Mouse (Mus musculus): ENCODE data around the gene Tnfrsf9.

Tnfrsf9 gene

GRCm38 (mm10) chr4:150926924-150927705 lies 12.8 kb downstream of the Tnfrsf9 start:
- no peak for DNase-seq (ENCODE audit: low read depth, low spot score)

DNA sequence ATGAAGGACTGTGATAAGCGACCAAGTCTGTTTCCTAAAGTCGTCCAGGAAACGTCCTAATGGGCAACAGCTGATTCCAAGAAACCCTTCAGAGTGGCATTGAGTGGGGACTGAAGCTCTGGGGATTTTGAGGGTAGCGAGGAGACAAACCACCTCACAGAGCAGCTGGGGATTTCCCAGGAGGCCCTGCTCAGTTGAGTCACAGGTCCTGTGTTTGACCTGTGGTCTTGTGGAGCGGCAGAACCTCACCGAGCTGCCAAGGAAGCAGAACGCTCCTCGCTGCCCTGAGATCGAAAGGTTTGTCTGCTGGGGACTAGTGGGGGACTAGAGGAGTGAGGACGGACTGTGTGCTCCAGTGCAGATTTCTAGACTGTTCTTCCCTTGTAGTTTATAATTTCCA lies 13.4 kb downstream of the Tnfrsf9 start:
- no peak for DNase-seq (ENCODE audit: low read depth, low spot score)

DNA sequence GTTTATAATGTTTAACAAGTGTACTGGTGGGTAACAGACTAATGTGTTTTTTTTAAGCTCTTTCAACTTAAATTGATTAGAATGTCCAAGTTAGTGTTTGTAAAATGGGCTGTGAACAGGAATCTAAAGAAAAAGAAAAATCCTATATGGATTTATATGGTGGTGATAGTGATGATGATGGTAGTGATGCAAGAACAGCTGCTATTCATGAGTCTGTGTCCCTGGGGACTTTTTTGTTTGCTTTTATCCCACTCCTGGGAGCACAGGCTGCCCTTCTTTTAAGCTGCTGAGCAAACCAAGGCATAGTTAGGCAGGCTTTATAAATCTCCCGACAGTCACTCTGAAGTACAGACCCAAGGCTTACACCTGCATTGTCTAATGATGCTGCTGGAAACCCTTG lies 19.1 kb downstream of the Tnfrsf9 start:
- no peak for DNase-seq (ENCODE audit: low read depth, low spot score)

- no peak for DNase-seq (ENCODE audit: low read depth, low spot score)
Measured at GRCm38 (mm10) chr4:150937293-150938062, 23.1 kb downstream of the Tnfrsf9 start.

DNA sequence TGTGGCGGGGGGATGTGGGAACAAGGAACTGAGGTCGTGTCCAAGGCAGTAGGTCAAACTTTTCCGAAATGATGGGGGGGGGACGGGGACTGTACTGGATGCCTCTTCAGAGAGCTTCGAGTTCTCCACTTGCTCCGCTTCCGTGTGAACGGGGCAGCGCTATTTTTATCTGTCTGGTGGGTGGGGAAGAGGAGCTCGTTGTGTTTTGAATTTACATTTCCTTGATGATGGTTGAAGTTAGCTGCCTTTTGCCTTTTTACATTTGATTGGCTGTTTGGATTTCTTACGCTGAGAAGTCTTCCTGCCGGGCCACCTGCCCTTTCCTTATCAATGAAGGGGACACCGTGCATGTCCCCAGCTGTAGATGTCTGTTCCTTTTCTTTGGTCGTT lies 23.7 kb downstream of the Tnfrsf9 start:
- no peak for DNase-seq (ENCODE audit: low read depth, low spot score)

- DNase-seq (ENCODE audit: low read depth, low spot score), result no peak
Measured at GRCm38 (mm10) chr4:150939991-150940651, 25.8 kb downstream of the Tnfrsf9 start.

DNA sequence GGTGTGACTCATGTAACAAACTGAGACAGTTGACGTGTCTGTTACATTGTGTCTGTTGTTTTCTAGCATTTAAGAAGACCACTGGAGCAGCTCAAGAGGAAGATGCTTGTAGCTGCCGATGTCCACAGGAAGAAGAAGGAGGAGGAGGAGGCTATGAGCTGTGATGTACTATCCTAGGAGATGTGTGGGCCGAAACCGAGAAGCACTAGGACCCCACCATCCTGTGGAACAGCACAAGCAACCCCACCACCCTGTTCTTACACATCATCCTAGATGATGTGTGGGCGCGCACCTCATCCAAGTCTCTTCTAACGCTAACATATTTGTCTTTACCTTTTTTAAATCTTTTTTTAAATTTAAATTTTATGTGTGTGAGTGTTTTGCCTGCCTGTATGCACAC lies 30.3 kb downstream of the Tnfrsf9 start:
- no peak for DNase-seq (ENCODE audit: low read depth, low spot score)

GRCm38 (mm10) chr4:150950972-150951371 lies 36.6 kb downstream of the Tnfrsf9 start:
- DNase-seq (ENCODE audit: low read depth, low spot score), result no peak

GRCm38 (mm10) chr4:150956369-150957105 lies 42.2 kb downstream of the Tnfrsf9 start:
- no peak for DNase-seq (ENCODE audit: low read depth, low spot score)

DNA sequence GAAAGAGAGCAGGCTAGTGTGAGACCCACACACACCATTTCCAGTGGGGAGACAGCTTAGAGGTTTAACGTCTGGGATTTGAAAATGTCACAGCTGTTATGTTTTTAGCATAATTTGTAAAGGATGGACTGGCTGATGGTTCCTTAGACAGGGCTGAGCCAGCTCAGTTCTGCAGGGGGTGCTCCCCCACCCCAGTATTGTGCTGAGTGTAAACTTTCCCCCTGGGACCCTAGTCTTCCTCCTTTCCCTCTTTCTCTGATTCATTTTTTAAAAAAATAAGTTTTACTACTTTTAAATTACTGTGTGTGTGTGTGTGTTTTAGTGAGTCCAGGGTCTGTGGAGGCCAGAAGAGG lies 42.7 kb downstream of the Tnfrsf9 start:
- no peak for DNase-seq (ENCODE audit: low read depth, low spot score)

DNA sequence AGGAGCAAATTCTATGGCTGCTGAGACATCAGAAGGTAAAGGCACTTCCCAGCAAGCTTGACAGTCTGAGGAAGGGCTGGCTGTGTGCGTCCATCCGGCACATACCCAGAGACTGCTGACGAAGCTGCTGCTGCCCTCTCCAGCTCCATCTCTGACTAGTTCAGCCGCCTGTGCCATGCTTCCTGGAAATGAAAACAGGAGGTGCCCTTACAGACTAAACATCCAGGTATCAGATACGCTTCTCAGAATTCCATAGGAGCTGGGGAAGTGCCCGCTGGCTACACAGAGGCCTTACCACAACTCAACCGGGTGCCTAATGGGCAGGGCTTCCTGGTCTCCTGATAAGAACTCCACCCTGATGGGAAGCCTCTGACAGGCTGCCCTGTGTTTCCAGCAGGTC lies 44.2 kb downstream of the Tnfrsf9 start:
- no peak for DNase-seq (ENCODE audit: low read depth, low spot score)

DNA sequence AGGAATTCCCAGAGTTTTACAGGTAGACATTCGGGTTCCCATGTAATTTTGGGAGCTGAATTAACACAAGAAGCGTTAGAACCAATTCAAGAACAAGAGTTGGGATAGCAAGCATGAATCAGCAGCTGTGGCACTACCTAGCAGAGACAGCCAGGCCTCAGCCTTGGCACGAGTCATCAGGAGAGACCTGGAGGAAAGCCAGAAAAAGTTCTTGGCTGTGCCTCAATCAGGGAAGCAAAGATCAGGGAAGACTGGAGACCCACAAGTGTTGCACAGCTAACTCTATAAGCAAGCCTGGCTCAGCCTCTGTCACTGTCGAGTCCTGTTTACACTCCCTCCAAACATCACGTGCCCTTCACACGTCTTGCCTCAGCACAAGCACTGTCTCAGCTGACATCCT lies 47.9 kb downstream of the Tnfrsf9 start:
- DNase-seq (ENCODE audit: low read depth, low spot score), result no peak

GRCm38 (mm10) chr4:150963711-150964110 lies 49.3 kb downstream of the Tnfrsf9 start:
- no peak for DNase-seq (ENCODE audit: low read depth, low spot score)

- peak; percentile 42 for DNase-seq (ENCODE audit: low read depth, low spot score)
Measured at GRCm38 (mm10) chr4:150964635-150965554, 50.5 kb downstream of the Tnfrsf9 start.

- no peak for DNase-seq (ENCODE audit: low read depth, low spot score)
Measured at GRCm38 (mm10) chr4:150965555-150965951, 51.2 kb downstream of the Tnfrsf9 start.

DNA sequence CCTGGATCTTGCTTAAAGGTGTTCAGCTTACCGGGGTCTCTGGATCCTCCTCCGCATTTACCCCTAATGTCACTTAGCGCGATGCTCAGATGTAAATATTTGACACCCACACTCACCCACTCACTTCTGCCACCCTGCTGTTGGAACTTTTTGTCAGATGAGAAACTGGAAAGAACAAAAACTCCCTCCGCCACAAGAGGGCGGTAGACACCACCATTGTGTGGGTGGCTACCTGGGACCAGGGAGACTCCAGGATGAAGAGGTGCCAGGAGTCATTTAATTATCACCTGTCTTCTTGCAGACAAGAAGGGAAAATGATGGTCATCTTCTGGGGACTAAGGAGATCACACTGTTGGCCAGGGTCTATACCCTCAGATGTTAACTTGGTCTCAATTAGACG lies 52.2 kb downstream of the Tnfrsf9 start:
- DNase-seq (ENCODE audit: low read depth, low spot score), result peak; percentile 17

- DNase-seq (ENCODE audit: low read depth, low spot score), result no peak
Measured at GRCm38 (mm10) chr4:150968956-150969355, 54.6 kb downstream of the Tnfrsf9 start.

- DNase-seq (ENCODE audit: low read depth, low spot score), result no peak
Measured at GRCm38 (mm10) chr4:150973264-150973663, 58.9 kb downstream of the Tnfrsf9 start.

DNA sequence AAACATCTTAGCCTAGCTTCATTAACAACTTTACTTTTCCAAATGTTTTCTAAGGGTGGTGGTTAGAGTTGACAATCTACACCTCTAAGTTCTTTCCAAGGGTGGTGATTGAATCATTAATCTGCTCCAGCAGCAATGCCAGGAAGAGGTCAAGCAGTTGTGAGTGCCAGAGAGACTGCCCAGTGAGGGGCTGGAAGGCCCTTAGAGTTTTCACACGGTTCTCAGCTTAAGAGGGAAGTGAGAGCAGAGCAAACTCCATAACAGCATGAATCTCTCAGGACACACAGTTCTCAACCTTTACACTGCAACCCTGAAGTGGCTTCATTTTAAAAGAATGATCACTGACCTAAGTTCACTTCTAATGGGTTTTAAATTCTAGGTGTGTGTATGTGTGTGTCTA lies 60.8 kb downstream of the Tnfrsf9 start:
- DNase-seq (ENCODE audit: low read depth, low spot score), result no peak

DNA sequence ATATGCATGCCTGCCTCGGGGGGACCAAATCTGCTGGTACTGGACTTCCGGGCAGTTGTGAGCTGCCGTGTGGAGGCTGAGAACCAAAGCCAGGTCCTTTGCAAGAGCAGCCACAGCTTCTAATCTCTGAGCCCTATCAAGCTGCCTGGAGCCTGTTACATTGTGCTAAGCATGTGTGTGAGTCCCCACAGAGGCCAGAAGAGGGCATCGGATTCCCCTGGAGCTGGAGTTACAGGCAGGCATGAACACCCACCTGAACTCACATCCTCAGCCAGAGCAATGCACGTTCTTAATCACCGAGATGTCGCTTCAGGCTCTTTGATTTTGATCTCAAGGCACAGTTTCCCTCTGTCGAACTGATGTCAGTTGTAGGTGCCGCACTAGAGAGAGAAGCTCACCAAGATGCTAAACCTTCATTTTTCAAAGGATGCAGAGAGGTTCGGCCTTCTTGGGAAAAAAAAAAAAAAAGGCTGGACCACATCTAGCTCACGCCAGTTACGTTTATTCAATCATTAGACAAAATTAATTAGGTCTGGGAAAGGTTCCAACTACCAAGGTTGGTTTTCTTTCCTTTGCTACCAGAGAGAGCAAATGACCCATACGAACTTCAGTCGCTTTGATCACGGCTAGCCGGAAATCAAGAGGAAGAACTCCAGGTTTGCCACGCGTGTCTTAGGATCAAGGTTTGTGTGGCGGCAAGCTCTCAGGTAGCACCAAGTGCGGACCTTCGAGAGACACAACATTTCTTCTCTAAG lies 64.0 kb downstream of the Tnfrsf9 start:
- no peak for DNase-seq (ENCODE audit: low read depth, low spot score)
